Mouse (Mus musculus) subcutaneous adipose tissue, adult 2 months (tissue): ENCODE data around the gene Casc3. TPM values are rescaled to one million over a fixed set of nuclear protein-coding genes. Genes with fewer than 3 reads are reported as not detected.

Experiments used
- polyA plus RNA-seq: library from polyadenylated mRNA; depleted of rRNA; stranded (reverse); fragments of >200 nt; gene quantifications from 2 replicates; pipeline ENCODE4 v1.2.3, GENCODE M21; 2012; ENCODE audit warnings: low replicate concordance; rRNA removed

Gene Casc3
- 21.2 and 39.6 TPM in 2 replicates for polyA plus RNA-seq

DNA sequence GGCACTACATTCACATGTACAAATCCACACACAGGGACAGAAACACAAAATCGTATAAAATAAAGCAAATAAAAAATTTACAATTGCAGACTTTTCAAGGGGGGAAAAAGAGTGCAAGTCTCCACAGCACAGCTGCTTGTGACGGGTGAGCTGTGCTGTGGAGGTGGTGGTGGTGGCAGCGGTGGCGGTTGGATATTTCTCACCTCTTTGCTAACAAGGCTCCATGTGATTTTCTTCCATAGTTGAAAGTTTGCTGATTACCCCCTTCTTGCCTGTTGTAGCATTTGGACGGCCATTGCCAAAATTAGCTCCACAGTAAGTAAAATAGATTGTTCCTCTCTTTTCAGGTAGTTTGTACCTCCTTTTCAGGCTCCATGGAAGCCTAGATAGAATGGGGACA, at the start of gene Casc3:
TSS of gene Casc3 (plus strand) at position 301 of the 400 bp plus-strand sequence.

GRCm38 (mm10) chr11:98774582-98775347, 29.9 kb upstream of the Casc3 start, which contains the start of gene Nr1d1:
Nr1d1 (minus strand) TSS chr11:98775333.

GRCm38 (mm10) chr11:98795015-98795713, 9.5 kb upstream of the Casc3 start, which contains the start of gene Msl1:
Msl1 (plus strand) TSS chr11:98795516.

DNA sequence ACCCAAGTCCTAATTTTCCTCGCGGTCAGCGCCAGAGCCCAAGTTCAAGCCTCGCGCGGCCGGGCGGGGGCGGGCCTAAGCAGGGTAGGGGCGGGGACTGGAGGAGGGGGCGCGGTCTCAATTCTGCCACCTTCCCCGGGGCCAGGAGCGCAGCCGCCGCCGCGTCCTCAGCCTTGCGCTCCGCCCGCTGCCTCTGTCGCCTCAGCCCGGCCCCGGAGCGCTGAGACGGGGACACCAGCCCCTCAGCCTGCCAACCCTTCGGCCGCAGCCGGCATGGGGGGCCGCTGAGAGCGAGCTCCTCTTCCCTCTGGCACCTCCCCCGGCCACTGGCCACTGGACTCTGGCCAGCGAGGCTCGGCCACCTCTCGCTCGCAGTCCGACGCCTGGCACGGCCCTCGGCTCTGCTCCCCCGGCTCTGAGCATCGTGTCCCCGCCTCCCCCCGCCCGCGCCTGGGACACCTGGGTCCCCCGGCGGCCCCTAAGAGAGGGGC, 32.0 kb downstream of the Casc3 start, which contains the start of gene Rapgefl1:
TSS of gene Rapgefl1 (plus strand) at position 135 of the 491 bp plus-strand sequence.

GRCm38 (mm10) chr11:98863028-98863750, 58.5 kb downstream of the Casc3 start, which contains the start of gene Wipf2:
Wipf2 (plus strand) TSS chr11:98863638.

Other genes starting within 250 kb of the Casc3 start
- 176 and 317 TPM in 2 replicates for gene Ormdl3, start 217.5 kb upstream of the Casc3 start, polyA plus RNA-seq
- gene Lrrc3c, start 206.6 kb upstream of the Casc3 start, polyA plus RNA-seq: not detected in 2 replicates
- not detected in 2 replicates for gene Gm12355, start 179.2 kb upstream of the Casc3 start, polyA plus RNA-seq
- not detected in 2 replicates for gene Gsdma3, start 178.5 kb upstream of the Casc3 start, polyA plus RNA-seq
- not detected in 2 replicates for gene Gsdma2, start 158.1 kb upstream of the Casc3 start, polyA plus RNA-seq
- gene Gsdma, start 140.6 kb upstream of the Casc3 start, polyA plus RNA-seq: not detected in 2 replicates
- 168 and 280 TPM in 2 replicates for gene Psmd3, start 122.4 kb upstream of the Casc3 start, polyA plus RNA-seq
- gene Csf3, start 103.6 kb upstream of the Casc3 start, polyA plus RNA-seq: 1.7 TPM in 1 of 2 replicates, not detected in the other
- 43.3 and 86.4 TPM in 2 replicates for gene Med24, start 75.5 kb upstream of the Casc3 start, polyA plus RNA-seq
- gene Thra, start 64.3 kb upstream of the Casc3 start, polyA plus RNA-seq: 121 and 143 TPM in 2 replicates
- gene Nr1d1, start 29.6 kb upstream of the Casc3 start, polyA plus RNA-seq: 146 and 302 TPM in 2 replicates
- gene Msl1, start 9.4 kb upstream of the Casc3 start, polyA plus RNA-seq: 27.6 and 47.7 TPM in 2 replicates
- 1.8 and 5.9 TPM in 2 replicates for gene Rapgefl1, start 31.9 kb downstream of the Casc3 start, polyA plus RNA-seq
- 6.0 and 8.5 TPM in 2 replicates for gene Wipf2, start 58.7 kb downstream of the Casc3 start, polyA plus RNA-seq
- gene Cdc6, start 102.9 kb downstream of the Casc3 start, polyA plus RNA-seq: 0.36 and 2.4 TPM in 2 replicates
- gene Rara, start 122.9 kb downstream of the Casc3 start, polyA plus RNA-seq: 19.6 and 43.5 TPM in 2 replicates
- 0.20 and 1.6 TPM in 2 replicates for gene Gjd3, start 178.1 kb downstream of the Casc3 start, polyA plus RNA-seq
- 1.5 and 8.7 TPM in 2 replicates for gene Top2a, start 219.3 kb downstream of the Casc3 start, polyA plus RNA-seq
- gene Igfbp4, start 236.3 kb downstream of the Casc3 start, polyA plus RNA-seq: 1,047 and 2,025 TPM in 2 replicates